ENCODE assay signal across 14 mouse cellular contexts in genomic region chr11:87002078-87002829, GRCm38 (mm10). TPM values are rescaled to one million over a fixed set of nuclear protein-coding genes. Genes with fewer than 3 reads are reported as not detected.
DNase-seq lines count a peak whose midpoint lies in the region; ATAC-seq and TF ChIP-seq lines count a peak whose summit lies in the region.
"Had no signal": no experiment of that assay in that cellular context is flagged by ENCODE, and none has a peak within 500 bp of the region (broad histone marks: within the 10 kb centered on the region; RNA-seq: fewer than 3 reads in every experiment).

No protein-coding gene starts in this region.

- TF ChIP-seq CTCF in bone marrow macrophage, adult 2 months (IDR thresholded peaks at IDR 0.05; ENCODE audit: low read depth, low read length): no peak

- ATAC-seq in heart, embryonic 13.5 days (ENCODE audit: extremely low read depth, insufficient number of reproducible peaks, low FRiP score, low TSS enrichment): no peak
- no peak for ATAC-seq in forebrain, embryonic 13.5 days

- DNase-seq in heart, adult 9 months (ENCODE audit: low spot score in 2 of 2): no peak
- peak; percentile 91 for DNase-seq in layer of hippocampus, adult 9-11 months
- DNase-seq in layer of hippocampus, postnatal 10 days (ENCODE audit: low spot score in 2 of 2): no peak
- DNase-seq in lung, postnatal 36 days: peak; percentile 66
- no peak for DNase-seq in gastrocnemius, postnatal 10 days
- DNase-seq: adrenal gland, postnatal 14 days; gastrocnemius, postnatal 14 days; kidney, adult 2 months; kidney, postnatal 36 days; liver, embryonic 13.5 days had no signal

- H3K27ac ChIP-seq in heart, embryonic 13.5 days (replicated peaks): peak overlapping the region; percentile 67; the same call in 1 of the 2 replicates
- H3K27ac ChIP-seq in bone marrow macrophage, adult 2 months (ENCODE audit: insufficient read depth, low read depth, low read length): 0 out of 2 replicates have a peak overlapping the region, but pooled peaks have one; percentile 28
- no peak overlapping the region for H3K27ac ChIP-seq in forebrain, embryonic 13.5 days
- H3K27ac ChIP-seq: hindbrain, embryonic 14.5 days; liver, embryonic 13.5 days had no signal

- no peaks in the 10 kb centered on the region for H3K36me3 ChIP-seq in heart, embryonic 13.5 days
- H3K36me3 ChIP-seq in forebrain, embryonic 13.5 days (ENCODE audit: poor library complexity, severe bottlenecking): no peaks in the 10 kb centered on the region
- H3K36me3 ChIP-seq: liver, embryonic 13.5 days had no signal

- no peak for TF ChIP-seq POLR2A in bone marrow macrophage, adult 2 months (IDR thresholded peaks at IDR 0.05; ENCODE audit: borderline replicate concordance, low read depth, low read length)

- 55% methylated on average over 10 of the region's 10 CpGs for WGBS in heart, embryonic 13.5 days
- WGBS in forebrain, embryonic 13.5 days: 82% methylated on average over 10 of the region's 10 CpGs

- H3K4me3 ChIP-seq in heart, embryonic 13.5 days: no peak overlapping the region
- no peak overlapping the region for H3K4me3 ChIP-seq in bone marrow macrophage, adult 2 months (ENCODE audit: insufficient read depth, low read length)
- H3K4me3 ChIP-seq in forebrain, embryonic 13.5 days: no peak overlapping the region
- H3K4me3 ChIP-seq: liver, embryonic 13.5 days had no signal

- H3K9ac ChIP-seq in heart, embryonic 13.5 days: no peak overlapping the region
- H3K9ac ChIP-seq in forebrain, embryonic 13.5 days: no peak overlapping the region
- H3K9ac ChIP-seq: hindbrain, embryonic 14.5 days; liver, embryonic 13.5 days had no signal

- H3K9me3 ChIP-seq in heart, embryonic 13.5 days: no peaks in the 10 kb centered on the region
- H3K9me3 ChIP-seq in forebrain, embryonic 13.5 days (replicated peaks): no peaks in the 10 kb centered on the region
- H3K9me3 ChIP-seq: liver, embryonic 13.5 days had no signal

- H3K27me3 ChIP-seq in heart, embryonic 13.5 days (replicated peaks): no peaks in the 10 kb centered on the region
- no peaks in the 10 kb centered on the region for H3K27me3 ChIP-seq in forebrain, embryonic 13.5 days
- H3K27me3 ChIP-seq: liver, embryonic 13.5 days had no signal

- H3K4me2 ChIP-seq in heart, embryonic 13.5 days: no peak overlapping the region
- H3K4me2 ChIP-seq in forebrain, embryonic 13.5 days: no peak overlapping the region
- H3K4me2 ChIP-seq: hindbrain, embryonic 14.5 days; liver, embryonic 13.5 days had no signal

- H3K4me1 ChIP-seq in heart, embryonic 13.5 days: peaks cover 17% of the 10 kb centered on the region
- H3K4me1 ChIP-seq in bone marrow macrophage, adult 2 months (ENCODE audit: control insufficient read depth, insufficient read depth, low read length): peaks cover 41% of the 10 kb centered on the region
- H3K4me1 ChIP-seq in forebrain, embryonic 13.5 days: peaks cover 7% of the 10 kb centered on the region
- H3K4me1 ChIP-seq: liver, embryonic 13.5 days had no signal

RNA-seq across cellular contexts. Expression of gene Ypel2, which starts 8.7 kb away (rescaled TPM):
- polyA plus RNA-seq in heart, embryonic 13.5 days (2015; fragmentation: Nextera tagmentation; extraction: Ambion mirVana): 18.1 and 20.0 TPM in 2 replicates
- total RNA-seq in layer of hippocampus, postnatal 10 days (2021): 1 to 10 TPM; 7.4 to 8.6 TPM
- 19.5 and 19.8 TPM in 2 replicates for polyA plus RNA-seq in bone marrow macrophage, adult 2 months (2012; ENCODE audit: insufficient read depth, insufficient read length, missing spikeins)
- total RNA-seq in gastrocnemius, postnatal 10 days (2021): 10 to 100 TPM in 1 of 2 experiments, 1 to 10 TPM in 1; 9.8 to 11.6 TPM
- polyA plus RNA-seq in forebrain, embryonic 13.5 days (2015; fragmentation: Nextera tagmentation; extraction: Ambion mirVana): 7.4 and 7.7 TPM in 2 replicates

Comparison
In these comparisons a context has a peak if more than half of its experiments do, and no peak if none do; other contexts are left out.
1. DNase-seq: peak in layer of hippocampus, adult 9-11 months (single experiment) and lung, postnatal 36 days (single experiment); none in heart, adult 9 months (0 of 2), layer of hippocampus, postnatal 10 days (0 of 2) and gastrocnemius, postnatal 10 days (single experiment).